Mouse (Mus musculus) midbrain, embryonic 11.5 days (tissue): ENCODE results near the gene Jade1. TPM values are rescaled to one million over a fixed set of nuclear protein-coding genes. Genes with fewer than 3 reads are reported as not detected.
A peak's percentile ranks its signal among the peaks of the same experiment; 100 is the strongest.

ENCODE experiments used
- ATAC-seq: fragments of 200-750 bp; cut with Nextera tagmentation; 2 replicates; pipeline ENCODE4 v1.8.0; 2017; ENCODE audit warnings: moderate TSS enrichment, moderate library complexity; ENCODE audit not compliant: low FRiP score
- DNase-seq: peaks from one replicate; pipeline ENCODE4 v3.0.0; 2015; ENCODE audit warnings: low spot score; ENCODE audit errors: missing footprints
- H3K27ac ChIP-seq: fragments of 300-500 bp; sonication (generic); 2 replicates; pipeline ENCODE4 v1.5.1; 2014; ENCODE audit warnings: low read depth, low read length
- H3K27me3 ChIP-seq: fragments of 300-500 bp; sonication (generic); 2 replicates; pipeline ENCODE4 v1.6.1; 2014; ENCODE audit warnings: mild to moderate bottlenecking, low read length, moderate library complexity, mixed read lengths; ENCODE audit not compliant: control insufficient read depth, insufficient read depth
- H3K36me3 ChIP-seq: fragments of 300-500 bp; sonication (generic); 2 replicates; pipeline ENCODE4 v1.6.1; 2014; ENCODE audit warnings: mild to moderate bottlenecking, low read length, moderate library complexity, mixed read lengths; ENCODE audit not compliant: control insufficient read depth, insufficient read depth
- H3K4me1 ChIP-seq: fragments of 300-500 bp; sonication (generic); 2 replicates; pipeline ENCODE4 v1.6.1; 2014; ENCODE audit warnings: low read length; ENCODE audit not compliant: control insufficient read depth, insufficient read depth
- H3K4me2 ChIP-seq: fragments of 300-500 bp; sonication (generic); 2 replicates; pipeline ENCODE4 v1.6.1; 2014; ENCODE audit warnings: mild to moderate bottlenecking, moderate library complexity
- H3K4me3 ChIP-seq: fragments of 300-500 bp; sonication (generic); 2 replicates; pipeline ENCODE4 v1.5.1; 2014; ENCODE audit warnings: low read depth, low read length
- H3K9ac ChIP-seq: fragments of 300-500 bp; sonication (generic); 2 replicates; pipeline ENCODE4 v1.6.1; 2014; ENCODE audit warnings: low read length
- H3K9me3 ChIP-seq: fragments of 300-500 bp; sonication (generic); 2 replicates; pipeline ENCODE4 v1.6.1; 2016; ENCODE audit warnings: low read length; ENCODE audit not compliant: control insufficient read depth
- WGBS: fragments of 180-500 bp; shearing (Covaris S2); extraction: QIAGEN DNeasy Blood & Tissue Kit; methylation state at CpG from one replicate; pipeline ENCODE4 v1.1.7; 2014; 5-methylcytosine and 5-hydroxymethylcytosine counted together
- polyA plus RNA-seq: library from polyadenylated mRNA; unstranded; fragments of >200 nt; fragmentation: Nextera tagmentation; extraction: Ambion mirVana; gene quantifications from 2 replicates; pipeline ENCODE4 v1.2.1, GENCODE M21; 2014

Gene Jade1
- polyA plus RNA-seq, 1 experiment from 2014 or later = 20.2 TPM

DNA sequence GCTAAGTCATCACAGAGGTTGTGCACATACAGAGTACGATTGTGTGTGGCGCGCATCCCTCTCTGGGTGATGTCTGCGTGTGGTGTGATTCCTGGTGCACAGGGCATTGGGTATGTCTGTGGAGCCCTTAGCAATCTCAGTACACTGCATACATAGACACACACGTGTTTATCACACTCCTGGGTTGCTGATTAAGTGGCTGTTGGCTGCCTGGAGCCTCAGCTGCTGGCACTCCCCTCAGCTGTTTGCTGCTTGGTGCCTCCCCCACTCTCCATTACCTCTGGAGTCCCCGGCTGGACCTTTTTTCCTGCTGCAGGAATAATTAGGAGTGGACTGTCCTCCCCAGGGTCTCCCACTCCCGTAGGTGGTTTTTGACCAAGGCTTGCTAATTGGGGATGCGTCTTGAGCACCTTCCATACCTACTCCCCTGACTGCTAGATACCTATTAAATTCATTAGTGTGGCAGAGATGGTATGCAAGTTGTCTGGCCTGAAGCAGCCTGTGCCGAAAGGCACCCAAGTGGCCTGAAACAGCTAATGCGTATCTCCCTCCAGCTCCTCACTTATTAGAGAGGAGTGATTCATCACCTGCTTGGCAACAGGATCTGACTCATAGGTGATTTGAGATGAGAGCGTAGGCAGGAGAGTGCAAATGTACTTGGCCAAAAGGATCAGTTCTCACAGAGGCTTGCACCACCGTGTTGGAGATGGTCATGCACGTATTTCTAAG is 50.2 kb downstream of the Jade1 start:
- H3K9me3 ChIP-seq = no peaks in the 10 kb centered on the region
- no peak overlapping the region for H3K9ac ChIP-seq
- peak; percentile 59 for DNase-seq
- H3K4me2 ChIP-seq = no peak overlapping the region
- H3K4me3 ChIP-seq = no peak overlapping the region
- peak; percentile 47 for ATAC-seq
- H3K36me3 ChIP-seq = peaks cover 9% of the 10 kb centered on the region
- WGBS = 93% methylated on average over 13 of the region's 13 CpGs
- H3K4me1 ChIP-seq = peaks cover 9% of the 10 kb centered on the region; the same call in 1 of the 2 replicates
- H3K27me3 ChIP-seq = no peaks in the 10 kb centered on the region
- H3K27ac ChIP-seq = no peak overlapping the region

DNA sequence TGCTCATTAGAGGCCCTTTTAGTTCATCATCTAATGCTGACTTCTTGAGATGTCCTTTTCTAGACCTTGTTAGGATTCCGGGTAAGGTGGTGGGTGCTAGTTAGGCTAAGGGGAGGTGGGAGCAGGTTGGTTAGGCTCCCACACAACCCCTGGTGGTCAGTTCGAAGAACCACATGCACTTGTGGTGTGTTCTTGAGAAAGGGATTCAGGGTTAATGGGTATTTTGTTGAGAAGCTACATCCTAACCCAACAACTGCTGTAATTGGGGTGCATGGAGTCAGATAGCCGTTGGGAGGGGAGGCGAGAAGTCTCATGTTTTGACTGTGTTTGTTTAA is 50.8 kb downstream of the Jade1 start:
- H3K27me3 ChIP-seq = no peaks in the 10 kb centered on the region
- H3K27ac ChIP-seq = no peak overlapping the region
- no peak overlapping the region for H3K4me3 ChIP-seq
- ATAC-seq = no peak
- DNase-seq = no peak
- H3K9ac ChIP-seq = no peak overlapping the region
- no peak overlapping the region for H3K4me2 ChIP-seq
- H3K9me3 ChIP-seq = no peaks in the 10 kb centered on the region
- H3K4me1 ChIP-seq = peaks cover 9% of the 10 kb centered on the region; the same call in 1 of the 2 replicates
- peaks cover 9% of the 10 kb centered on the region for H3K36me3 ChIP-seq
- WGBS = 92% methylated on average over 4 of the region's 4 CpGs

- Histone ChIP-seq H3K36me3 (peaks cover 9% of the 10 kb centered on the region), H3K27me3 (no peaks in the 10 kb centered on the region), H3K4me1 (peaks cover 9% of the 10 kb centered on the region; the same call in 1 of the 2 replicates), H3K9ac (no peak overlapping the region), H3K4me2 (no peak overlapping the region), H3K9me3 (no peaks in the 10 kb centered on the region), H3K27ac (no peak overlapping the region), H3K4me3 (no peak overlapping the region)
- DNase-seq (no peak), ATAC-seq (no peak)
- WGBS = 91% methylated on average over 9 of the region's 9 CpGs
Measured at GRCm38 (mm10) chr3:41607050-41607449, 51.5 kb downstream of the Jade1 start.

DNA sequence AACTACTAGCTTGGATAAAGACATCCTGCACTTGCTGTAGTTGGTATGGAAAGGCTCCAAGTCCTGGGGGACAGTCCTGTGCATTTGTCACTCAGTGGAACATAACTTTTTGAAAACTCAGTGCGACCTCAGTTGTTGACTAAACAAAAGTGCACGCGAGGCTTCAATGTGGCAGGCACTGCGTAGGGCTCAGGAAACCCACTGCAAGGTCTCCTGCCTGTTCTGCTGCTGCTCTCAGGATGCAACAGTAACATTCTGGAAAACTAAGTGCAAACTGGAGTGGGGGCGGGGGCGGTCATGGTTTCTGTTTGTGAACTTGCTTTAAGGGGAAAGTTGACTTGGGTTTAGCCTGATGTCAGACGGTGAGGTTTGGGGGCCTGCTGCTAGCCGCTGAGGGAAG is 51.9 kb downstream of the Jade1 start:
- ATAC-seq = no peak
- WGBS = 92% methylated on average over 8 of the region's 8 CpGs
- DNase-seq = peak; percentile 79
- Histone ChIP-seq H3K9me3 (no peaks in the 10 kb centered on the region), H3K4me2 (no peak overlapping the region), H3K27ac (no peak overlapping the region), H3K36me3 (peaks cover 9% of the 10 kb centered on the region), H3K4me3 (no peak overlapping the region), H3K4me1 (peaks cover 9% of the 10 kb centered on the region; the same call in 1 of the 2 replicates), H3K27me3 (no peaks in the 10 kb centered on the region), H3K9ac (no peak overlapping the region)

DNA sequence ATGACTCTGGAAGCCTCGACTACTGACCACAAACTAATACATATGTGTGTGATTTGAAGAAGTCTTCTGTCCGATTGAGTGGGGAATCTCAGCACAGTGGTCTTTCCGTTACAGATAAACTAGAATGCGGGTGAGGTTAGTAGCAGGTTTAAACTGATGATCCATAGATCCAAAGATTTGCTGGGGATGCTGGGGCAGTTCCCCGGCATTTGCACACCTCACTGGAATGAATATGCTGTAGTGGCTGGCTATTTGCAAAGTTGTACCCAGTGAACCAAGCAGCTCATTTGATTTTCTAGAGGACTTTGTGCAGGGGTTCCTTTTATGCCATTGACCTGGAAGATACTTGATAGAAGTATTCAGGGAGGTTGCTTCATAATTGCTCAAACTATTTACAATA is 53.5 kb downstream of the Jade1 start:
- no peak overlapping the region for H3K4me3 ChIP-seq
- H3K36me3 ChIP-seq = peaks cover 13% of the 10 kb centered on the region
- ATAC-seq (no peak), DNase-seq (peak; percentile 51)
- H3K9me3 ChIP-seq = no peaks in the 10 kb centered on the region
- no peak overlapping the region for H3K27ac ChIP-seq
- no peaks in the 10 kb centered on the region for H3K4me1 ChIP-seq
- H3K9ac ChIP-seq = no peak overlapping the region
- no peaks in the 10 kb centered on the region for H3K27me3 ChIP-seq
- 92% methylated on average over 5 of the region's 5 CpGs for WGBS
- no peak overlapping the region for H3K4me2 ChIP-seq

GRCm38 (mm10) chr3:41612211-41612610 is 56.7 kb downstream of the Jade1 start:
- Histone ChIP-seq H3K9ac (no peak overlapping the region), H3K9me3 (no peaks in the 10 kb centered on the region), H3K27ac (no peak overlapping the region), H3K4me1 (no peaks in the 10 kb centered on the region), H3K27me3 (no peaks in the 10 kb centered on the region), H3K4me3 (no peak overlapping the region), H3K36me3 (peaks cover 11% of the 10 kb centered on the region), H3K4me2 (no peak overlapping the region)
- ATAC-seq = no peak
- peak; percentile 79 for DNase-seq
- 91% methylated on average over 3 of the region's 3 CpGs for WGBS

DNA sequence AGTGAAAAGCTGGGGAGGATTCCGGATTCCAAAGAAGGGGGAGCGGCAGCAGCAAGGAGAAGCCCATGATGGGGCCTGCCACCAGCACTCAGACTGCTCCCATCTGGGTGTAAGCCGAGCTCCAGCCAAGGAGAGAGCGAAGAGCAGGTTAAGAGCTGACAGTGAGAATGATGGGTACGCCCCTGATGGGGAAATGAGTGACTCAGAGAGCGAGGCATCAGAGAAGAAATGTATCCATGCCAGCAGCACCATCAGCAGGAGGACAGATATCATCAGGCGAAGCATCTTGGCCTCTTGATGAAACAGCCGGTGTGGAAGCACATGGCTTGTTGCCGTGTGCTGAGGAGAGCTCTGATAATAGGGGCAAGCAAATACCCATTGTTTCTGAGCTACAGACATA is 58.2 kb downstream of the Jade1 start:
- Histone ChIP-seq H3K4me2 (no peak overlapping the region), H3K4me3 (no peak overlapping the region), H3K27me3 (no peaks in the 10 kb centered on the region), H3K36me3 (peaks cover 11% of the 10 kb centered on the region), H3K9ac (no peak overlapping the region), H3K27ac (no peak overlapping the region), H3K9me3 (no peaks in the 10 kb centered on the region), H3K4me1 (no peaks in the 10 kb centered on the region)
- ATAC-seq = no peak
- 93% methylated on average over 9 of the region's 9 CpGs for WGBS
- DNase-seq = no peak

DNA sequence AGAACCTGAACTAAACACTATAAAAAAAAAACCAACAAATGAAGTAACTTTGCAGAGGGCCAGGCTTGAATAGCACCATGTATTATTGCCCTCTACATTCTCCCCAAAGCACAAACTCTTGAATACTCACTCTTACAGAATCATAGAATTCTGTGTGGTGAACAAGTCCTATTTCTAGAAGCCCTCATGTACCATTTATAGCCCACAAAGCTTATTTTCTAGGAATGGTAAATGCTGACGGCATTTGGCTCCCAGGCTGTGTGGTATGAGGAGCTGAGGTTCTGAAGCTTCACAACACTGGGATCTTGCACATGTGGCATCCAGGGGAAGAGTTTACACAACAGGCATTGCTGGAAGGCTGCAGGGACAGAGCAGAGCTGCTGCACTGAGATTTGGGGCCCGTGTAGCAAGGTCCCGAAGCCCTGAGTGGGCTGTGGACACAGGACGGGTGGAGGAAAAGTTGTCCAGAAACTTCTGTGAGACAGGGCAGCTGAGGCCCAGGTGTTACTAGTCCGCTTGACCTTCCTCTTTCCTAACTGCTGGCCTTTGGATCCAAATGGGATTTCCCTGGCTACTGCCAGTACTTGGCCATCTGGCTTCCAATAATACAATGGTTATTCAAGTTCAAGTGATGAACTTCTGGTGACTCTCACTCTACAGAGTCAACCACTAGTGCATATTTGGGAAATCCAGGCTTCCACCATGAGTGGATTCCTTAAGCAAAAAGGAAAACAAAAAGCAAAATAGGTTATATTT is 58.9 kb downstream of the Jade1 start:
- peak; percentile 53 for DNase-seq
- Histone ChIP-seq H3K4me3 (no peak overlapping the region), H3K27ac (no peak overlapping the region), H3K4me2 (no peak overlapping the region), H3K27me3 (no peaks in the 10 kb centered on the region), H3K36me3 (peaks cover 11% of the 10 kb centered on the region), H3K4me1 (no peaks in the 10 kb centered on the region), H3K9me3 (no peaks in the 10 kb centered on the region), H3K9ac (no peak overlapping the region)
- 94% methylated on average over 5 of the region's 5 CpGs for WGBS
- no peak for ATAC-seq

DNA sequence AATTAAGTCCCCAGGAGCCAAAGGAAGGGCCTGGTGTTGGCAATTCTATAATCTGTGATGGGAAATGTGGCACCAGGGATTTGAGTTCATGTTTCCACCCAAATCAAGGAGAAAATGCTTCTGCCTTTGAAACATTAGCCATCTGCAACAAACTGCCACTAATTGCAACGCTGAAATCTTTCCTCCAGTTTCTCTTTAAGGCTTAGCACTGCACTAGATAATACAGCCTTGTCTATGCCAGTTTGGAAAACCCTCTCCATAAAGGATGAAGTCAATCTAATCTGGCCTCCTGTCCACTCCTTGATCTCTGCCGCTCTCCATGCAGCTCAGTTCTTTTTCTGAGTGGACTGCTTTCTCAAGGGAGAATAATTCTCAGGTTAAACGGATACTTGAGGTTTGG is 62.5 kb downstream of the Jade1 start:
- Histone ChIP-seq H3K27ac (no peak overlapping the region), H3K36me3 (peaks cover 4% of the 10 kb centered on the region), H3K4me1 (no peaks in the 10 kb centered on the region), H3K4me3 (no peak overlapping the region), H3K27me3 (no peaks in the 10 kb centered on the region), H3K9me3 (no peaks in the 10 kb centered on the region), H3K9ac (no peak overlapping the region), H3K4me2 (no peak overlapping the region)
- ATAC-seq = no peak
- WGBS = 76% methylated on average over 3 of the region's 3 CpGs
- DNase-seq = peak; percentile 54
